Mouse (Mus musculus) liver, adult 2 months (tissue): ENCODE data around the gene Galns.

ENCODE experiments used
- CTCF ChIP-seq: fragments of 200-500 bp; IDR thresholded peaks from 2 replicates; pipeline ENCODE4 v1.5.1; 2011; ENCODE audit warnings: low read depth, low read length, control low read depth
- POLR2A ChIP-seq: fragments of 200-500 bp; IDR thresholded peaks from 2 replicates; pipeline ENCODE4 v1.6.1; 2011; ENCODE audit warnings: low read length, control low read depth; ENCODE audit not compliant: insufficient read depth; ENCODE audit errors: extremely low read depth

GRCm38 (mm10) chr8:122639521-122640248 lies 28.4 kb upstream of the Galns start:
- TF ChIP-seq CTCF = no peak
- TF ChIP-seq POLR2A = no peak
